Mouse (Mus musculus) gastrocnemius, adult 18-20 months (tissue): ENCODE data around the gene Mrto4. TPM values are rescaled to one million over a fixed set of nuclear protein-coding genes. Genes with fewer than 3 reads are reported as not detected.

Experiments
- DNase-seq: peaks from one replicate; pipeline ENCODE4 v3.0.0; 2021; ENCODE audit warnings: low spot score
- total RNA-seq, 2 experiments: library from RNA; stranded (reverse); gene quantifications; 2 replicates each; pipeline ENCODE4 v1.2.3; 2021

Gene Mrto4
- total RNA-seq, 2 experiments from 2014 or later: 30.5 to 31.4 TPM

DNA sequence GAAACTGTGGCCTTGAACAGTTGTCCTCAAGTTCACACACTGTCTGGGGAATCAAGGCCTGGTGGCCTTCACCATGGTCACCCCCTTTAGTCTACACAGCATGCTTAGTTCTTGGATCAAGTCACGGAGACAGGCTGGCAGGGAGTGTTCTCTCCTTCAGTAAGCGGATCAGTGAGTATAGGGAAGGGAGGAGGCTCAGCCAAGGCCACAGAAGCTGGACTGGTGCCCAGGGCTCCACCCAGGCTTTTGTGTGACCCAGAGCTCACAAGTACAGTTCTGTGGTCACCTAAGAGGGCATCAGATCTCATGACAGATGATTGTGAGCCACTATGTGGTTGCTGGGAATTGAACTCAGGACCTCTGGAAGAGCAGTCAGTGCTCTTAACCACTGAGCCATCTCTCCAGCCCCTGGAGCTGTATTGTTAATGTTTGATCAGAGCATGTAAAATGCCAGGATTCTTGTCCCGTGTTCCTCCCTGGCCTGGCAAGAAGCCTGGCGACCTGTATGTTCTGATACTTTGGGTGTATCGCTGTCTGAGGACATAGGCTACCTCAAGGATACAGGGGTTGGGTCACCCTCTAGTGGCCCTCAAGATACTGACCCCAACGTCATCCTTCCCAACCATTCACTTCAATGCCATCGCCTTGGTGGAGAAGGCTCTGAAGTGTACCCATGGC is 10.7 kb downstream of the Mrto4 start:
- DNase-seq: no peak

GRCm38 (mm10) chr4:139340835-139341234 is 11.5 kb downstream of the Mrto4 start:
- no peak for DNase-seq

DNA sequence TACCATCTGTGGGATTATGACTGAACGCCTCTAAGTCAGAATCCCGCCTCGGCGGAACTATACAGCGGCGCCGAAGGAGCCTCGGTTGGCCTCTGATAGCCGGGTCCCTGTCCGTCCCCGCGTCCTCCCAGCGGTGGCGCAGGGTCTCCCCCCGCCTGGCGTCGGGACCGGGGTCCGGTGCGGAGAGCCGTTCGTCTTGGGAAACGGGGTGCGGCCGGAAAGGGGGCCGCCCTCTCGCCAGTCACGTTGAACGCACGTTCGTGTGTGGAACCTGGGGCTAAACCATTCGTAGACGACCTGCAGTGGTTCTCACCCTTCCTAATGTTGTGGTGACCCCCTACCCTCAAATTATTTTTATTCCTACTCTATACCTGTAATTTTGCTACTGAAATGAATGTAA is 14.2 kb downstream of the Mrto4 start:
- no peak for DNase-seq

DNA sequence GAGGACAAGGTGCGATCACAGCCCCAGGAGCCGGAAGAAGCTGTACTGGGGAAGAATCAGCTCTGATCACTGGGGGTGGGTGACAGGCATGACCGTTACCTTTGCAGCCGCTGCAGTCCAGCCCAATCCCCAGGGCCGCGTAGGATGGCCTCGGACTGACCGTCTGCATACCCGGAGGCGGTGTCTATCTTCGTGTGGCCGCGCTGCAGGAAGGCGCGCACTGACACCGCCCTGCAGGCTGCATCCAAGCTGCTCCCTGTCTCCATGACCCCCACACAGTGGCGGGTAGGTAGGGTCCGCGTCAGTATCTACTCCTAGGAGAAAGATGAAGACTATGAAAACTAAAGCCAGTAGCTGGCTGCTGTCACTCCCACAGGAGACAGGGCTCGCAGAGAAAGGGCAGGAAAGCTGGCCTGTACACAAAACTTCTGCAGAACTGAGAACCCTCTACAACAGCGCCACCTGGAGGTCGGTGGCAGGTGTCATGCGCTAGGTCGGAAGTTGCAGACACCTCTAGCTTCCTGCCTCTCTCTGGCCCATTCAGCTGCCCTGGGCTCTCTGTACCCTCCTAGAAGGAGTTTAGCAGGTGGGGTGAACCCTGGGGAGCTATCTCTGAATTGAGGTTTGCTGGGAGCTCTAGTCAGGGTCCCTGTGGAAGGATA is 15.4 kb downstream of the Mrto4 start:
- DNase-seq: peak; percentile 73

- DNase-seq: no peak
Measured at GRCm38 (mm10) chr4:139335507-139335906, 16.9 kb downstream of the Mrto4 start.

GRCm38 (mm10) chr4:139334631-139335295 is 17.6 kb downstream of the Mrto4 start:
- DNase-seq: no peak

DNA sequence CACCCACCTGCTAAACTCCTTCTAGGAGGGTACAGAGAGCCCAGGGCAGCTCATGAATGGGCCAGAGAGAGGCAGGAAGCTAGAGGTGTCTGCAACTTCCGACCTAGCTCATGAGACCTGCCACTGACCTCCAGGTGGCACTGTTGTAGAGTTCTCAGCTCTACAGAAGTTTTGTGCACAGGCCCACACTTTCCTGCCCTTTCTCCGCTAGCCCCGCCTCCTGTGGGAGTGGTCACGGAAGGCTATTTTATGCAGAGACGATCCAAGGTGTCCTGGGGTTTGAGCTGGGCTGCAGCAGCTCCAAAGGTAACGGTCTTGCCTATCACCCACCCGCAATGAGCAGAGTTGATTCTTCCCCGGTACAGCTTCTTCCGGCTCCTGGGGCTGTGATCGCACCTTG is 21.8 kb downstream of the Mrto4 start:
- DNase-seq: peak; percentile 68

- no peak for DNase-seq
Measured at GRCm38 (mm10) chr4:139319740-139320139, 32.6 kb downstream of the Mrto4 start.

DNA sequence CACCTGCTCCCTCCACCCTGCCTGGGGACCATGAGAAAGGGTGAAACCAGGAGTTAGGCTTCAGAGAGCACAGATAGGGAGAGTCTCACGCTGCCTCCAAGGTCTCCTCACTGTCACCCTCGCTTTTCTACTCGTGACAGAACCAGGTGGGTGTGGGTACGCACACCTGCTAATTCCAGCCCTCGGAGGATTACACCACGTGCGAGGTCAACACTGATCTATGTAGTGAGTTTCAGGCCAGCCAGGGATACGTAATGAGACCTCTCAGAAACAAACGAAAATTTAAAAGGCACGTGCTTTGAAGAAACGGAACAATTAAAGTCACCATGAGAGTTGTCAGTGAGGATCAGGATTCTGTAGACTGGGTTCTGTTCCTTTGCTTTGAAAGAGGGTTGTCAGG is 33.9 kb downstream of the Mrto4 start:
- no peak for DNase-seq

DNA sequence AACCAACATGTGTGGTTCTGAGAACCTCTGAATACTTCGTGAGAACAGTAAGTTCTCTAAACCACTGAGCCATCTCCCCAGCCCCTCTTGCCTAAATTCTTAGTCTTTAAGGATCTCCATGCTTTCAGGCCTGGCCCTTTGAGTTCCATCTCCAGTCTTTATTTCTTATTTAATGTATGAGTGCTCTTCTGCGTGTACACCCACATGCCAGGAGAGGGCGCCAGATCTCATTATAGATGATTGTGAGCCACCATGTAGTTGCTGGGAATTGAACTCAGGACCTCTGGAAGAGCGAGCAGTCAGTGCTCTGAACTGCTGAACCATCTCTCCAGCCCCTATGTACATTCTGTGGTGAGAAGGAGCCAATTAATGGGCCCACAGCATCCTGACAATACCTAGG is 39.7 kb downstream of the Mrto4 start:
- peak; percentile 27 for DNase-seq

DNA sequence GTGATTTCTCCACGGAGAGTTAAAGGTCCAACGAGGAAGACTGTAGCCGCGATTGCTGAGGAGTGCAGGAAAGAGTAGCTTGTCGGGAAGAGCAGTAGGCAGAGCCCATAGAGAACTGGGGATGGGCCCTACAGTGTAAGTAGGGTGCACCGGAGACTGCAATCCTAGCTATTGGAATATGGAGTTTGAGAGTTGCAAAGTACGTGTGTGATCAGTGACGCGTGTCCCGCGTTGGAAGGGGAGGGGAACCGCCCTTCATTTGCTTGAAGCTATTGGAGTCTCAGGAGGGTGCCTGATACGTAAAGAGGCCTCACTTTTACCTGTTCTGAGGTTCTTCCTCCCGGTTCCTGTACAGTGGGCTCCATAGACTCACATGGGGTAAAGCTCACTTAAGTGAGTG is 40.7 kb downstream of the Mrto4 start:
- DNase-seq: no peak

DNA sequence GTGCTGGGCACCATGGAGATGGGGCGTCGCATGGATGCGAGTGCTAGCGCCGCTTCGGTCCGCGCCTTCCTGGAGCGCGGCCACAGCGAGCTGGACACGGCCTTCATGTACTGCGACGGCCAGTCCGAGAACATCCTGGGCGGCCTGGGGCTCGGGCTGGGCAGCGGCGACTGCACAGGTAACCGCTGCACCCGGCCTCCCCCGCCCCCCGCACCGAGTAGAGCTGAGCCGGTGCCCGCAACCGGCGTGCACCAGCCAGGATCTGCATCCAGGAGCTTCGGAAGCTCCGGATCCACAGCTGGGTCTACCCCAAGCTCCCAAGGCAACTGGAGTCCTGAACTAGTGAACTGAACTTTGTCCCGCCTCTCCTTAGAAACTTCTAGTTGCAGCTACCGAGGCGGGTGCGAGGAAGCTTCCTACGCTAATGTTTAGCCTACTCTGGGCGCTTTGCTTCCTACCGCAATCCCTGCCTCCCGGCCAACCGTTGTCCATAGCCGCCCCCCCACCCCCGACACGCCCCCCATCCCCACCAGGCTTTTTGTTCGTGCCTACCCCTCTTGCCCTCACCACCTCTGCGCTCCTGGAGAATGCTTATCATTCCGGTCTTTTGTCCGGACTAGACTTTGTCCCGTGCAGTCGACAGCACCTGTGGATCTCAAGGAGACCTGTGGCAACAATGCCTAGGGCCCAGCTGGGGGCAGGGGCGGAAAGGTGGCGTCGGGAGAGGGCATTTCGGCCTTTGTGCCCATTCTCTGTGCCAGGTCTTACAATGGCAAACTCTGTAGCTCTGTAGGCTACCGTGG is 41.3 kb downstream of the Mrto4 start:
- DNase-seq: no peak

GRCm38 (mm10) chr4:139310171-139310898 is 42.0 kb downstream of the Mrto4 start, which contains the start of the genes Pqlc2 and Akr7a5:
TSS of gene Pqlc2 (minus strand) at chr4:139310708.
TSS of gene Akr7a5 (plus strand) at chr4:139310744.
- DNase-seq: peak; percentile 98

- DNase-seq: no peak
Measured at GRCm38 (mm10) chr4:139309651-139310050, 42.7 kb downstream of the Mrto4 start.

GRCm38 (mm10) chr4:139307916-139308315 is 44.5 kb downstream of the Mrto4 start:
- DNase-seq: no peak

- DNase-seq: no peak
Measured at GRCm38 (mm10) chr4:139305521-139305920, 46.9 kb downstream of the Mrto4 start.

- no peak for DNase-seq
Measured at GRCm38 (mm10) chr4:139302241-139302640, 50.1 kb downstream of the Mrto4 start.

- DNase-seq: no peak
Measured at GRCm38 (mm10) chr4:139301780-139302179, 50.6 kb downstream of the Mrto4 start.

- no peak for DNase-seq
Measured at GRCm38 (mm10) chr4:139298671-139299366, 53.6 kb downstream of the Mrto4 start.

DNA sequence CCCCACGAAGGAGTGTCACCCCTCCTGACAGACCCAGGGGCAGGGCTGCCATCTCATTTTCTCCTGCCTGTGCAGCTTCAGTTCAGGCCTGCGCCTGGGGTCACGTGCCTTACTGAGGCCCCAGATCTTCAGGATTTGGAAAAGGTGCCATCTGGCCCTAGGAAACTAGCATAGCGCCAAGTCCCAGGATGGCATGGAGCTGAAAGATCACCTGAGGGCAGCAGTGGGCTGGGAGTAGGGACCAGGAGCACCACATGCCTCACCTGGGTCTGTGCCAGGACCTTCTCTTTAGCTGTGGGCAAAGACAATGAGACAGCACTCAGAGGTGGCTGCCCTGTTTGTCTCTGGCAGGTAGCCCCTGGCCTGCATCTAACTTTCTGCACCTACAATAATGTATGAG is 54.8 kb downstream of the Mrto4 start:
- DNase-seq: peak; percentile 64
